Mouse (Mus musculus): ENCODE measurements around the gene Gpd1l.
A peak's percentile ranks its signal among the peaks of the same experiment; 100 is the strongest.

Gpd1l gene

DNA sequence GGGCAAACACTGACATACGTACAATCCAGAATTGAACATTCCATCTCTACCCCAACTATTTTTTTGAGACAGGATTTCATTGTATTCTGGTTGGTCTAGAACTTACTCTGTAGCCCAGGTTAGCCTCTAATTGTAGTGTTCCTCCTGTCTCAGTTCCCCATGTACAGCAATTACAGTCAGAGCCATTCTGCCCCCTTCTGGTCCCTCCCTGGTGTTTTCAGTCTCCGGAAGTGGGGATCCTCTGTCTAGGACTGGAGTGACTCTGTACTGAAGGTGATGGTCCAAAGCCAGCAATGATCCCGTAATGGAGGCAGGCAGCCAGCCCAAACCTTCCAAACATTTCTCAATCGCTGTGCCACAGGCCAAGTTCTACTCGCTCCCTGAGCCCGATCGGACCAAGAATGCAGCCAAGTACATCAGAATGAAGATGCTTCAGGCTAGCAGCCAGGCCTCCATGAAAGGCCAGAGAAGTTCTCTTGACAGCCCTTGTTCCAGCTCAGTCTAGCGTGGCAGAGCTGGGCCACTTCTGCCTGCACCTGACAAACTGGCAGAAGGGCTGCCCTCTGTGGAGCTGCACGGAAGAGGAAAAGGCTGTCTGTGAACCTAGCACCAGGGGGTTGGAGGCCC lies 3.2 kb downstream of the Gpd1l start:
- DNase-seq (ENCODE audit: low read depth in 2 of 2, low spot score in 2 of 2): no peak

DNA sequence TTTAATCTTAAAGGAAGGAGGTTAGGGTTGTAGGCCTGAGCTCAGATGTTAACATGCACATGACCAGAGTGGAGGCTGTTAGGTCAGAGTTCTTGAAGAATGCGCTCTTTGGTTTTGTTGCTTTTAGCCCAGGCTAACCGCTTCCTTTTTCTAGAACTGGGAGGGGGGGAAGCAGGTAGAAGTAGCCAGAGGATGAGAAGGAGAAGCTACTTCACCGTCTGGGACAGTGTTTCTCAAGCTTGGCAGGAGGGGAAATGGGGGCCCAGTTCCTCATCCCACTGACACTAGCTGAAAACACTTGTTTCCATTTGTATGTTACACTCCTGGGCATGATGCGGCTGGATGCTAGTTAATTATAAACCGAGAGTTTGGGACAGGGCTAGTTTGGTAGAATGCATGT lies 8.2 kb downstream of the Gpd1l start:
- no peak for DNase-seq (ENCODE audit: low read depth in 2 of 2, low spot score in 2 of 2)

DNA sequence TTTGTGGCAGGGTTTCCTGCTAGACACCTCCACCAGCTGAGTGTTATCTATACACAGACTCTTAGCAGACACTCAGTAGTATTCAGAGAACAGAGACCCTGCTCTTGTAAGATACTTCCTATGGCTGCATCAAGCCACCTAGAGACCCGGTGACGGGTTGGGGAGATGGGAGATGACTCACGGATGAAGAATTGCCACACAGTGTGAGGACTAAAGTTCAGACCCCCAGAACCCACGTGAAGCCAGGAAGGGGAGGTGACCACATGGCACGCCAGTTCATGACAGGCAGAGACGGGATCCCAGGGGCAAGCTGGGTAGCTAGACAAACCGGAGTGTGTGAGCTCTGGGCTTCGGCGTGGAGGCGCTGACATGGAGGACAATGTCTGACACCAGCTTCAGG lies 8.7 kb downstream of the Gpd1l start:
- DNase-seq (ENCODE audit: low read depth in 2 of 2, low spot score in 2 of 2): no peak

DNA sequence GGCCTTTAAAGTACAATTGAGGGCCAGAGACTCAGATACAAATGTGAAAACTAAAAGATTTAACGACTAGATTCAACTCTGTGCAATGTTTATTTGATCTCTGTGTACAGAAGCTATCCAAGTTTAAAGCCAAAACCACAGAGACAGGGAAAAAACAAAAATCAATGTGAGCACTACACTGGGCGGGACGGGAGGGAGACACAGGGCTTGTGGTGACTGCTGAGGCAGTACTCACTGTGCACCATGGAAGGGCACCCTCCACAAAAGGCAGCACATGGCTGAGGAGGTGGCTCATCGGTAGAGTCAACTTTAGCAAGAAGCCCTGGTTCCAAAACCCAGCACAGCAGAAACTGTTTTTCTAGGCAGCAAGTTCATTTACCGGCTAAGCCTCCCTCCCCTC lies 9.3 kb downstream of the Gpd1l start:
- no peak for DNase-seq (ENCODE audit: low read depth in 2 of 2, low spot score in 2 of 2)

DNA sequence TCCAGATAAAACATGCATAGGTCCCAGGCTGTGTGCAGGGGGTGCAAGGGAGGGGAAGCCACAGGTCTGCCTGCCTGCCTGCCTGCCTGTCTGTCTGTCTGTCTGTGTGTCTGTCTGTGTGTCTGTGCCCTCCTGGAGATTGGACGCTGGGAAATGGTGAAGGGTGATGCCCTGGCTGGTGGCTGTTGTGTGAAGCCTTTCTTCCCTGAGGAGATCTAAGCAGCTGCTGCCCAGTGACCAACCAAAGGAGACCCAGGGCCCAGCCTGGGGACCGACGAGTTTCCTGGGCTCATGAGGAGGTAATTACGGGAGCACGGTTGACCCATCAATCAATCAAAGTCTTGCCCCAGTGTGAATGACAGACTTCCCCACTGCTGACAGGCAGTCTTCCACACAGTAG lies 11.6 kb downstream of the Gpd1l start:
- DNase-seq (ENCODE audit: low read depth in 2 of 2, low spot score in 2 of 2): no peak

DNA sequence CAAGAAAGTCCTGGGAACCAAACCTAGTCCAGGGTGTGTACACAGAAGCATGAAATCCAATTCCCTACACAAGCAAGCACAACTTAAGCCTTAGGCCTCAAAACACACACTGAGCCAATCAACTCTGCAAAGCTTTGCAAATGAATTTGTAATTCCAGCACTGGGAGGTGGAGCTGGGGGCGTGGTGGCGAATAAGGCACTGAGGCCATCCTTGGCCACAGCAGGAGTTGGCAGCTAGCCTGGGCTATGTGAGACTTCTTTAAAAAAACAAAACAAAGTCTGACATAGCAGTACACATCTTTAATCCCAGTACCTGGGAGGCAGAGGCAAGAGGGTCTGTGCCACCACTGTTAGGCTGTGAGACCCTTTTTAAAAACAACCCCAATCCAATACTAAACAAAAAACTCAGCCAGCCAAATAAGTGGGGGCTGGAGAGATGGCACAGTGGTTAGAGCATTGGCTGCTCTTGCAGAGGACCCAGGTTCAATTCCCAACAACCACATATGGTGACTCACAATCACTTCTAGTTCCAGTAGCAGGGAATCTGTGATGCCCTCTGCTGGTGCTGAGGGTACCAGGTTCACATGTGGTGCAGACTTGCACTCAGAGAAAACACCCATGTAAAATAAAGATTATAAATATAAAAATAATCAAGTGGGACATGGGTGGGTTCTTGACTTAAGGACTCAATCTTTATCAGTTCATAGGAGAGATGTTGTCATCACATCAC lies 12.3 kb downstream of the Gpd1l start:
- DNase-seq (ENCODE audit: low read depth in 2 of 2, low spot score in 2 of 2): no peak

DNA sequence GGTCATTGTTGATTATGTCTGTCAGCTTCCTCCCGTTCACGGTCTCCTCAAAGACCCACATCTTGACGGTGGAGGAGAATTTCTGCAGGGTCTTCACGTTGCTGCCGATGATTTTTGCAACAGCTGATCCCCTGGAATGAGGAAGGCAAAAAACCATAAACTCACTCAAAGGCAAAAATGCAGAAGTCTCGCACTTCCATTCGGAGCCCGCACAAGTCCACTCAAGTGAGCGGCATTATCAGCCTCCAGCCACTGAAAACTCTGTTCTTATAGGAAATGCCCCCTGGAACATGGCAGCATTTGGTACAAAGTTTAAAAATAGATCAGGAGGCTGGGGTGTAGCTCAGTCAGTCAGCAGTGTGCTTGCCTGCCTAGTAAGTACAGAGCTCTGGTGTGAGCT lies 13.2 kb downstream of the Gpd1l start:
- DNase-seq (ENCODE audit: low read depth in 2 of 2, low spot score in 2 of 2): no peak

DNA sequence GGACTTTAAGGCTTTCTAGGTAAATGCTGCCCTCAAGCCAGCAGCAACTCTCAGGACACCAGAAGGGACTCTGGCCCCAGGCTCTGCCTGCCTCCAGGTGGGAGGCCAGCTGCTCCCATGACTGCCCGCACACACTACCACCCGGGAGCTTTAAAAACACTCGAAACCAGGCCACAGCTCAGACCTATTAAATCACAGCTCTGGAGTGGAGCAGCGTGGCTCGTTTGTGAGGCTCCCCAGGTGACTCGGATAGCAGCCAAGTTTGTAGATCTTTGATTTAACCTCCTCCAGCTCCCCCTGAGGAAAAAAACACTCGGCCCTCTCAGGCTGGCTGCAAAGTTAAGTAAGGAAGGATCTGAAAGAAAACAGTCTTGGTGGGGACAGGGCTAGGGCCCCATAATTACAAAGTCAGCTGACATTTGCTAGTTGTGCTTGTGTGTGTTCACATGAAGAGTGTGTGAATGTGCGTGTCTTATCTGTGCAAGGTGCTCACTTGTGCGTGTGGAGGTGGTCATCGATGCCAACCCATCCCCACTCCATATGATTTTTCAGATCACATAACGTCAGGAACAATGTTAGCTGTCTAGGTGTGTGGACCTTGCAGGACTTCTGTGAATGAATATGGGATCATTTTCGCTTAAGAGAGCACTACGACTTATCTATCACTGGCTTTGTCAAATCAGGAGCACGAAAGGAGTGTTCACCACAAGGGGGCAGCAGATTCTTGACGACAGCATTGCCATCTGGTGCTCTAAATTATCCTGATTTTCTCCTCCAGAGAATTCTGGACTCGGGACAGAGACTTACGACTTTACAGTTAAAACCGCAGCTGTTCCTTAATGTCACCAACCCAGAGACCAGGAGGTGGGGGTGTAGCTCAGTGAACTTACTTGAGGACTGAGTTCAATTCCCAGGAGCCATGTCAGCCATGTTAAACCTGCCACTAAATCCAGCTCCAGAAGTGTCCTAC lies 20.8 kb downstream of the Gpd1l start:
- DNase-seq (ENCODE audit: low read depth in 2 of 2, low spot score in 2 of 2): peak; percentile 31 to 55

DNA sequence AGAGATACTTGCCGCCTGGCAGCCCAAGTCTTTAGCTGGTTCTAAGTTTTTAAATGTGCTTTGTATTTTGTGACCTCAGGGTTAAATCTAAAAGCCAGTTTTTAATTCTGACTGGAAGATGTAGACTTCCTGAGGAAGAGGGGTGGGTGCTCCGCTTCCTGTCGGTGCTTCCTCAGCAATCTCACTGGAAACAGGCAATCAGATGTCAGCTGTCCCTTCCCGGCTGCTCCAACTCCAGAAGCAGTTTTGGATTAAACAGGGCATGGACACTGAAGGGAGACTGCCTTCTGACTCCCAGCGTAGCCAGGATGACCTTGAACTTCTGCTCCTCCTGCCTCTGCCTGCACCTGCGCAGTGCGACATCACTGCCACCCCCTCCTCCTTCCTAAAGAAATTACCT lies 26.3 kb downstream of the Gpd1l start:
- no peak for DNase-seq (ENCODE audit: low read depth in 2 of 2, low spot score in 2 of 2)

DNA sequence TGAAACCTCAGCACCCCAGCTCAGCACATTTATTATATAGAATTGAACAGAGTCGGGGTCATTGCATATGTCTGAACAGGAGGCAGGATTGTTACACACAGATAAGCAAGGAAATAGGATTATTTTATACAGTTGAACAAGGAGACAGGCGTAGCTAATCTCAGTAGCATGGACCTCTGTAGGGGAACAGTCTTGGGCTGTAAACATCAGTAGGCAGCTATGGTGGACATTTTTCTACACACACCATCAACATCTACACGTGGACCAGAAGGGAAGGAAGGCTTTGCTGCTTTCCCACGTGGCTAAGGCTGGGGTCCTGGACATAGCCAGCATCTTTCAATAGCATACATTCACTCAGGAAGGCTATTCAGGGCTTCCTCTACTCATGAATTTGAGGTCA lies 37.9 kb downstream of the Gpd1l start:
- DNase-seq (ENCODE audit: low read depth in 2 of 2, low spot score in 2 of 2): no peak

DNA sequence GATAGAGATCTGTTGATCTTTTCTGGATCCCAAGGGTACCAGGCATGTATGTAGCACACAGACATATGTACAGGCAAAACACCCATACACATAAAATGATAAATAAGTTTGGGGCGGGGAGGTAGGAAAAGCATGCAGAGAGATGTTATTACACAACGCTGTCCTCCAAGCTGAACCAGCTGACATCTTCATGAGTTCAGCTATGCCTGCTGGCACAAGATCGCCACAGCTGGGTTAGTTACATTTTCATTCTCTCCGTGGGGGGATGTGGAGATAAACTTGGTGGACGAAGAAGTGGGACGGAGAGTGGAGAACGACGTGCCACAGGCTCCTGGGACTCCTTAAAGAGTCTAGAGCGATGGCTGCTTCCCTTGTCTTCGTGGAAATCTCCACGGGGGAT lies 40.8 kb downstream of the Gpd1l start:
- DNase-seq (ENCODE audit: low read depth in 2 of 2, low spot score in 2 of 2): no peak

DNA sequence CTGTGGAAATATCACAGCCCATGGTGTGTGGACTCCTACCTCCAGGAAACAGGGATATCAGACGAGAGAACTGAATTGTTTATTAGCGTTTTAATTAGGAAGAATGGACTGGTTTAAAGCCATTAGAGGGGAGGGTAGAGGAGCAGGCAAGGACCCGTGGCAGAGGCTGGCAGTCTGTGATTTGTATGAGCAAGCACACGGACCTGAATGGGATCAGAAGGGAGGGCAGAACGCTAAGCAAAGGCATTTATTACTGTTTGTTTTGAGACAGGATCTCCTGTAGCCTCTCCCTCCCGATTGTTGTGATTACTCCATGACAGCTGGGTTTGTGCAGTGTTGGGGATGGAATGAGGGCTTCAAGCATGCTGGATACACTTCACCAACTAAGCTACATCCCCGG lies 43.4 kb downstream of the Gpd1l start:
- no peak for DNase-seq (ENCODE audit: low read depth in 2 of 2, low spot score in 2 of 2)

DNA sequence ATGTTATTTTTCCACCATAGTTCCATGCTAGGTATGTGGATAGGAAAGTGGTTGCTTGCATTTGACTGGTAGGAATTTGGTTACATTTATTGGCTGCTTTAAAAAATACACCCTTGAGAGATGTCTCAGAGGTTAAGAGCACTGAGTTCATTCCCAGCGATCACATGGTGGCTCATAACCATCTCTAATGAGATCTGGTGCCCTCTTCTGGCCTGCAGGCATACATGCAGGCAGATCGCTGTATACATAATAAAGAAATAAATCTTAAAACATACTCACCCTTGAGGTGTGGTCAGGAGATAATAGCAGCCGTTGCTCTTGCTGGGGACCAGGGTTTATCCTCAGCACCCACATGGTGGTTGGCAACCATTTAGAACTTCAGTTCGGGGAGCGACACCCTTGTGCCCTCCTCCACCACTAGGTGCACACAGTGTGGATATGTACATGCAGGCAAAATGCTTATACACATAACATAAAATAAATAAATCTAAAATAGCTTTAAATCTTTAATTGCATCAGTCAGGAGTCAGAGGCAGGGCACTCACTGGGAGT lies 44.9 kb downstream of the Gpd1l start:
- DNase-seq (ENCODE audit: low read depth in 2 of 2, low spot score in 2 of 2): no peak

DNA sequence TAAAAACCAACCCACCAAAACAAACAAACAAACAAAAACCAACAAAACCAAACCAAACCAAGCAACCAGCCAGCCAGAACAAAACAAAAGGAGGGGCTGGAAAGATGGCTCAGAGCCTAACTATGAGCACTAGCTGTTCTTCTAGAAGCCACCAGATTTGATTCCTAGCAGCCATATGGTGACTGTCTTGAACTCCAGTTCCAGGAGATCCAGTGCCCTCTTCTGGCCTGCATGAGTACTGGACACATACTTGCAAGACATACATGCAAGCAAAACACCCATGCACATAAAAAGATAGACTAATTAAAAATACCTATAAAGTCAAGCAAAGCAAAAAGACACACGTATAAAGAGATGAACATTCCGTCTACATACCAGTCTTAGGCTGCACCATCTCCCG lies 46.1 kb downstream of the Gpd1l start:
- DNase-seq (ENCODE audit: low read depth in 2 of 2, low spot score in 2 of 2): no peak

DNA sequence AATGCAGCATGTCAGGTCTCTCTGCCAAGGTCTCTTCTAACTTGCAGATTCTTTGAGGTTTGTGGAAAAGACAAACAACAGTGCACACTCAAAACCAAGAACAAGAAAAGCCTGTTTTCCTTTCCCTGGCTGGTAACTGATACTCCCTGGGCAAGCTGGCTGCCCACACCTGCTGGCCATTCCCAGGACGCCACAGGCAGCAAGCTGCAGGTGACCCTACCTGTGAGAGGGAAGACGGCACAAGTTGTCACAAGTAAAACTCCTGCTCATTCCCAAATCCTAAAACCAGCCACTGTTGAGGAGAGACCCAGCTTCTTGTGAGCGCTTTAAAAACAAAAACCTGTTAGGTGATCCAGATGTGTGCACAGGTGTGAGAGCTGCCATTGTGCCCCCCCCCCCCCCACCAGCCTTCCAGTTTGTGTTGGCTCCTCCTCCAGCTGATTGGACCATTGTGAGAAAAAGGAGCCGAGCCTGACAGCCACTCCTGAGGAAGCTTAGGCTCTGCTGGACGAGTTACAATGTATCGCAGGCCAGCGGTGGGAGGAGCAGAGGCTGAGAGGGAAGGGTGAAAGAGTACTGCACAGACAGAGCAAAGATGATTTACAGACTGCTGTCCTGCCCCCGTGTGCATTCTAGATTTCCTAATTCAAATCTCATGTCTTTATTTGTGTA lies 47.7 kb downstream of the Gpd1l start:
- DNase-seq (ENCODE audit: low read depth in 2 of 2, low spot score in 2 of 2): no peak

DNA sequence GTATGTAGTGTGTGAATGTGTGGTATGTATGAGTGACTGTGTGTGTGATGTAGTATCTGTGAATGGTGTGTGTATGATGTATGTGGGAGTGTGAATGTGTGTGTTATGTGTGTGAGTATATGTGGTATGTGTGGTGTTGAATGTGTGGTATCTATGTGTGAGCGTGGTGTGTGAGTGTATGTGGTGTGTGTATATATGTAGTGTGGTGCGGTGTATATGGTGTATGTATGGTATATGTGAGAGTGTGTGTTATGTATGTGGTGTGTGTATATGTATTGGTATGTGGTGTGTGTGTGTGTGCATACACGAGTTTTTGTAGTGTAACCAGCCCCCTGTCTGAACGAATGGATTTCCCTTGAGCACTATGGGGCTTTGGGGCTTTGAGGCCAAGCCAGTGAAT lies 48.2 kb downstream of the Gpd1l start:
- DNase-seq (ENCODE audit: low read depth in 2 of 2, low spot score in 2 of 2): no peak

DNA sequence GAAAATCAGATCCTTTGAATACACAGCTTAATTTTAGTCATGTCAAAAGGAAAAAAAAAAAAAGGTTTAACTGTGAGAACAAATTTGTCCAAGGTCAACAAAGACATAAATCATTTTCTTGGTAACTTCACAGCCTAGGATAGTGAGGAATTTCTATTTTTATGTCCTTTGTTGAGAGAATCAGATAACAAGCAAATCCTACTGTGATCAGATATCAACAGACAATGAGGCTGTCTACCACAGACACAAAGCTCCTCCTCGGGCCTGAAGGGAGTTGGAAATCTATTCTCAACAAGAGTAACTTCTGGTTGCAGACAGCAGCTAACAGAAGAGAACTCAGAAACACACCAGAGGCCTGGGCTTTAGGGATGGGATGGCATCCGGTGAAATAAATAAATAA lies 51.8 kb downstream of the Gpd1l start:
- no peak for DNase-seq (ENCODE audit: low read depth in 2 of 2, low spot score in 2 of 2)

DNA sequence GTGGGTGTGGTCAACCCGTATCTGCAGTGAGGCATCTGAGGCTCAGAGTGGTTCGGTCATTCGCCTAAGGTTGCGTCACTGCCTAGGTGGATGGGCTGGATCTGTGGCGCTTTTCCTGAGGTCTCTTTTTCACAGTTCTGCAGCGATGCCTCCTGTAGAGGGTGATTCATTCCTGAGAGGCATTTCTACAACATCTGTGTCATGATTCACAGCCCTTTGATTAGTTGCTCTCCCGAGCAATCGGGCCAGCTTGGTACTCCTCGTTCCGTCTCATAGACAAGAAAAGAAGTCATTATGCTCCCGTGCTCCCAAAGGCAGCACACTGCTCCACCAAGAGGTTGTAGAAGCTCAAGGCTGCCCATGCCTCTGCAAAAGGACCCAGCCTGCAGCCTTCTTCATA lies 78.5 kb downstream of the Gpd1l start:
- DNase-seq (ENCODE audit: low read depth in 2 of 2, low spot score in 2 of 2): no peak

DNA sequence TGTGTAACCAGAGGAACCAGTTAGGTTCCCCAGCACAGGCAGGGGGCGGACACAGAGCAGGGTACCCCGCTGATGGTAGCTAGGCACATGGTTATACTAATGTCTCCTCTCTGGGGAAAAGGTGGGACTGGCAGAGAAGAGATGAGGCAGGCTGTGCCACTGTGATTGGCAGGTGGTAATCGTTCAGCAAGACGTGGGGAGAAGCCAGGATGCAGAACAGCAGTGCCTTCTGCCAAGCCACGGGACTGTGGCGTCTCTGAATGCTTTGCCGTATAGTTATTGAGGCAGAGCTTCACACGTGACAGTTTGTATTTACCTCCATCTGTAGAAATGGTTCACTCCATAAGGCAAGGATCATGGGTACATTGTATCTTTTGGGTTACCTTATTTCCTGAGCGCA lies 79.1 kb downstream of the Gpd1l start:
- DNase-seq (ENCODE audit: low read depth in 2 of 2, low spot score in 2 of 2): no peak

DNA sequence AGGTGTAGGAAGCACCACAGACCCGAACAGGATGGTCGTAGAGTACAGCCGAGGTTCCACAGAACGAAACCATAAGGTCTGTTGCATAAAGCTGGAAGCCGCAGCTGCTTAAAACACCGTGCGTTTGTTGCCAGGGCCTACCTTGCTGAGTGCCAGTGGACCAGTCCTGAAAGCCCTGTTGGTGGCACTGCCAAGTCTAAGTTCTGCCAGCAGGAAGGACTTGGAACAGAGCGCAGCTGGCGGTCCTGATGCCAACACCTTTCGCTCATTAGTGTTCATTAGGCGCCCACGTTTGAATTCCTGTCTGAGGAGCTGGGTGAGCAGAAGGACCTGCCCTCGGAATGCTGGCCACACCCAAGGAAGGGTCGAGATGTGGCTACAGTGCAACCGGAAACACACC lies 80.5 kb downstream of the Gpd1l start:
- DNase-seq (ENCODE audit: low read depth in 2 of 2, low spot score in 2 of 2): no peak
